Mouse (Mus musculus): Measurements from ENCODE around the gene Aoc3.

- TF ChIP-seq POLR2A (IDR thresholded peaks at IDR 0.05; ENCODE audit: control insufficient read depth in 1 of 2, insufficient read depth in 1 of 2, low read depth in 1 of 2, low read length in 2 of 2, poor library complexity in 1 of 2): no peak
- no peak for TF ChIP-seq MAFK (IDR thresholded peaks at IDR 0.05; ENCODE audit: borderline replicate concordance, low read depth, low read length)
- no peak for TF ChIP-seq BHLHE40 (IDR thresholded peaks at IDR 0.05; ENCODE audit: borderline replicate concordance, low read depth, low read length)
- TF ChIP-seq USF1 (IDR thresholded peaks at IDR 0.05; ENCODE audit: low read depth, low read length): no peak
- TF ChIP-seq CTCF (IDR thresholded peaks at IDR 0.05 in 2 of 3, conservative IDR thresholded peaks at IDR 0.05 in 1 of 3; ENCODE audit: control insufficient read depth in 1 of 3, insufficient read depth in 1 of 3, low read depth in 2 of 3, low read length in 3 of 3, poor library complexity in 1 of 3, severe bottlenecking in 1 of 3): no peak
- no peak for TF ChIP-seq CHD2 (IDR thresholded peaks at IDR 0.05; ENCODE audit: low read length)
- TF ChIP-seq EP300 (IDR thresholded peaks at IDR 0.05; ENCODE audit: low read depth in 1 of 2, low read length in 2 of 2): no peak
- no peak for TF ChIP-seq MAX (IDR thresholded peaks at IDR 0.05; ENCODE audit: low read length)
- TF ChIP-seq RAD21 (IDR thresholded peaks at IDR 0.05; ENCODE audit: low read depth, low read length): no peak
- no peak for TF ChIP-seq USF2 (IDR thresholded peaks at IDR 0.05; ENCODE audit: borderline replicate concordance in 1 of 2, insufficient read depth in 1 of 2, low read depth in 1 of 2, low read length in 2 of 2)
Observed at GRCm38 (mm10) chr11:101374421-101374938, 44.1 kb downstream of the Aoc3 start.

Measured in MEL (cell line).